Mouse (Mus musculus) thymus, postnatal 14 days (tissue): ENCODE measurements around the gene Zdhhc21.

Experiments used
- DNase-seq: peaks from one replicate; pipeline ENCODE4 v3.0.0; 2021

The Zdhhc21 gene

DNA sequence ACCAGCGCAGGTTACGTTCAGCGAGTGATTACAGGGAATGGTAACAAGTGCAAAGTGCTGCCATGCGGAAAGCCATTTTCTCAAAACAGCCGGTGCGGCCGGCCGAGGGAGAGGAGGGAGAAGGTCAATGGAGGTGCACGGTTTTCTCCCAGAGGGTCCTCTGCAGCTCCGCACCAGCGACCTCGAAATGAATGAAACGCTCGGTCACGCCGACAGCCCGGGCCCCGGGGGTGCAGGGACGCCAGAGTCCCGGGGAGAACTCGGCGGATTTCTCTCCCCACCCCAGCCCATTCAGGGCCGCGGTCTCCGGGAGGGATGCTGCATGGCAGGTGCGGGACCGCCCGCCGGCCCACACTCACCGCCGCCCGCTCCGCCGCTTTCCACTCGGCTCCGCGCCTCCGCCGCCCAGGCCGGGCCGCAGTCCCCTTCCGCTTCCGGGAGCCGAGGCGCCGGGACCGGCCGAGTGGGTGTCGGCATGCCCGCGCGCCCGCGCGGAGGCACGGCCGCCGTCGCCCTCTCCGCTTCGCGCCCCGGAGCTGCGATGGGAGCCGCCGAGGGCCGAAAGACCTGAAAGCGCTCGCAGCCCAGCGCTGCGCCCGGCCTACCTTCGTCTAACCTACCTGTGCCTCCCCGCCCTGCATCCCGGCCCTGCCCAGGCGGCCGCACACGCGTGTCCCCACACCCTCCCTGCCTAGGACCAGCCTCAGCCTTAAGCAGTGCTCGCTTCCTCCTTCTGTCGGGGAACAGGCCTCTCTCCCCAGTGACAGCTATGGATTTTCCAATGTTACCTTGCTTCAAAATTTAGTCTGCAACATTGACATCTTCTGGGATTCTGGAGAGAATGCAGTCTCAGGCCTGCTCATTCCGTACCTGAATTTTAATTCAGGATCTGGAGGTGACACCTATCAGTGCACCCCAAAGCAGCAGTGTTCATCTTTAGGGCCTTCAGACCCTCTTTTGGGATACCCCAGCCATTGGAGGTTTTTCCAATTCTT lies at the start of gene Zdhhc21:
Gene Zdhhc21 (minus strand): TSS at position 828 of the 995 bp plus-strand sequence.
- DNase-seq, result peak; percentile 85

DNA sequence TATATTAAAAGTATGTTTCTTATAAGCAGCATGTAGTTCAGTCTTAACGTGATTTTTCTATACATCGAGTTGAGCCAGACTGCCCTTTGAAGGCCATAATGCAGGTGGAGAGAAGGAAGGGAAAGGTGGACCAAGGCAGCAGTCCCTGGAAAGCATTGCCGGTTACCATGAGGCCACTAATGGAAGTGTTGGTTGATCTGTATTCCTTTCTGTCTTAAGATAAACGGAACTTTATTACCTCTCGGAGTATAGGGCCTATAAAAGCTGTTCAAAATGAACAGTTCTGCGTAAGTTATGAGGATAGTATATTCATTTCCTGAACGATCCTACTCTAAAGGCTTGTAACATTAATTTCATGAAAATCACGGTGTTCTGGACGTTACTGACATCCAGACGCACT lies 35.5 kb upstream of the Zdhhc21 start:
- no peak for DNase-seq

DNA sequence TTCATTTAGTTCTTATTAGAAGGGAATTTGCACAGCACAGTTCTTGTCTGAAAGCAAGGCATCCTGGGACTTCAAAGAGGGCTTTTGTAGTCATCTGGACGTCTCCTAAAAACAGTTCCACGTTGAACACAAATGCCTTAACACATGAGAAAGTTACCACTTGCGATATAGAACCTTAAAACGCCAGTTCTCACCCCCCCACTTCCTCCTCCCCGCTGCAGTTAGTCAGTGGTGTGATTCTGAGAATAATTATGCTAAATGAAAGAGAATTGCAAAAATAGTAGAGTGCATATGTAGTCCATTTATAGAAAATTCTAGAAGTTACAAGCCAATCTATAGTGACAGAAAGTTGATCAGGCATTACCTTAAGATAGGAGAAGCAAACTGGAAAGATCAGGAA lies 32.5 kb upstream of the Zdhhc21 start:
- DNase-seq, result no peak

DNA sequence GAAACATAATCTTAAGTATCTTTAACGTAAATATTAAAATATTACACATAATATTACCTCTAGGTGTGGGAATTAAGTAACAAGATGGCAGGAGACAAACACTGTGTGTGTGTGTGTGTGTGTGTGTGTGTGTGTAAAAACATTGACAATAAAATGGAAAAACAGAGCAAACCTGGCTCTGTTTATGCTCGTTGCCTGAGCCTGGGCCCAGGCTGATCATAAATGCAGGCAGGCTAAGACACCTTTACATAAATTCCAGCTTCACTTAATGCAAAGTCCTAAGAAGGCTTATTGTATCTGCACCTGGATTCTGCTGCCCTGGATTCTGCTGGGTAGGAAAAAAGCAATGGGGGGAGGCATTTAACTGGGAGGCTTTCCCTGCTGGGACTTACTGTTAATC lies 31.8 kb upstream of the Zdhhc21 start:
- no peak for DNase-seq

DNA sequence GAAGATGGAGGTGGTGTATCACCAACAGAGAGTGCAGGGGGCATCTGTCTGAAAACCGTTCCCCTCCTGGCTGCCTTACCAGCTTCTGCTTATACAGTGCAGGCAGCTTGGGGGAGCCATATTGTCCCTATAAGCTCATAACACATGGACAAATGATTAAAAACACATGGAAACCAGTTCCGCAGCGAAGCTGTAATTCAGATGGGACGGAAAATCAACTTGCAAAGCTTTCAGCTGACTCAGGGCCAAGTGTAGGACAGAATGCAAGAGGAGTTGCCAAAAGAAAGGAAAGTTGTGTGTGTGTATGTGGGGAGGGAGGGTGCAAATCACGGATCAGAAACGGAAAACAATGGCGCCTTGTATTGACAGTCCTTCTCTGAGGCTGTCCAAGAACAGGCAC lies 31.3 kb upstream of the Zdhhc21 start:
- DNase-seq, result no peak

DNA sequence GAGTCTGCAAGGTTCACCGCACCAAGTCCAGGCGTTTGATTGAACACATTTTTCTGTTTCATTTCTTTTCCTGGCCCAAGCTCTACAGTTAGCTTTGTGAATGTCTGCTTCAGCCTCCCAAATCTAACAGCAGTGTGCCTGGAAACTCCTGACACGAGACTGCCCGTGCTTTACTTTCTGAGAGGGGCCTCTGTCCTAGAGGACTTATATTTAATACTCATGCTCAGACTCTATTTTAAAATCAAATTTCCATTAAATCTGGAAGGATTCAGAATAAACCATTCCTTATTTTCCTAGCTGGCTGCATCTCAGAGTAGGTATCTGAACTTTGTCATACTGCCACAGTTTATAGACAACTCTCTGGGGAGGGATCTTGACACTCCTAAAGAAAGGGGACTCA lies 30.8 kb upstream of the Zdhhc21 start:
- DNase-seq, result no peak

DNA sequence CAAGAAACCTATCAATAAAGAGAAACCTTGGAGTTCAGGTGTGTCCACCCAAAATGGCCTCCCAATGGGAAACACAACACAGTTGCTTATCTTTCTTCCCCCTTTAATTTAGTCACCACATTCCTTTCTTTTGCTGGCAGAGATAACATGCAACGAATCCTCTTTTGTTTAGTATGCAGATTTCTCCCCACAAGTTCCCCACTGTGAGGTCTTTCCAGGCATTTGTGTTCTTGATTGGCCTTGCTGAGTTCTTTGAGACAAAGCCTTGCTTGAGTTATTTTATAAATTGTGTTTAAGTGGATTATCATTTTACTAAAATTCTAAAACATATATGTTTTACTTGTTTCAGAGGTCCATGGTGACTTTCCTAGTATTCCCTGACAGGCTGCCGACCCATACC lies 26.4 kb upstream of the Zdhhc21 start:
- DNase-seq, result no peak

DNA sequence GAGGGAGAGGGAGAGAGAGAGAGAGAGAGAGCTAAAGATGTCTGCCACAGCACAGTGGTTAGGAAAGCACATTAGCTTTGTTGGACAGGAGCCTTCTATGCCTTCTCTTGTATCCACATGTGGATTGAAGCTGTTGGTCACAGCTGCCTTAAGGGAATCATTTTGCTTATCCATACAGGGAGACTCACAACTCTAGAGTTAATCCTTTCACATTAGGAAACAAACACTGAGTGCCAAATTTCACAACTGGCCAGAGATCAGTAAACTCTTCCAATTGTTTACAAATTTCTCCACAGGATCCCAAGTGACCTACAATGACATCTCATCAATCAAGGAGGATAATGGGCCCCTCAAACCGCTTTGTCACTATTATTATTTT lies 25.8 kb upstream of the Zdhhc21 start:
- no peak for DNase-seq

DNA sequence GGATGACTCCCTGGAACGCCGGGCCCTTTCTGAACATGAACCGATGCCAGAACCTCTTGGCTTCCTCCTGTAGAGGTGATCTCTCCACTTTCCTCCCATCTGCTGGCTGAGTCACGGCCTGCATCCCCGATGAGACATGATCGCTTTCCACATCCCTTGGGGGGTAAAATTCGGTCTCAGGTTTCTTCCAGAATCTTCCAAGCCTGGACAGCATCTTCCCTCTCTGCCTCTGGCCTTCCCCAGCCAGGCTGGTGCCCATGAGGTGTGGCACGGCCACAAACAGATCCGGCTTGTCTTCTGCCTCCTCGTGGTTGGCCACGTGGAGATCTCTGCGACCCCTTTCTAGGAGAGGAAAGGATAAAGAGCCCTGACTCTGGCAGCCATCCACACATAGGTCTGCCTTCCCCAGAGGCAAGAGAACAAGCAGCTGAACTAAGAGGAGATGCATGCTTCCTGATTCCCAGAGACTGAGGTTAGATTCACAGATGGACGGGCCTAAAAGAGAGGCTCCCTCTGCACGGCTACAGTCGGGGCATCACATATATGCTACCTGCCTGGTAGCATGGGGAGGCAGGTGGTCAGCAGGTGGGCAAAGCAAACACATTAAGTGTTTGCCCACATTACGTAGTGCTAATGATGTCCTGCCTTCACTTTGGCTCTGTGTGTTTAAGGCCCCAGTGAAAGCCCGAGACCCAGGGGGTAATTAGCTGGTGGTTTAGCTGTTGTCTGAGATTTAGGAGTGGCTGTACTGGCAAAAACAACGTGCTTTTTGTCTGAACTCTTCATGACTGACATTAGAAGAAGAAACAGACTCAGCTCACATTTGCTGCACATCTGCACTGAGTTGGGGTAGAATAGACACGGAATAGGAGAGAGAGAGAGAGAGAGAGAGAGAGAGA lies 25.1 kb upstream of the Zdhhc21 start, which contains the start of gene Cer1:
Gene Cer1 (minus strand): TSS at position 513 of the 899 bp plus-strand sequence.
- DNase-seq, result no peak

DNA sequence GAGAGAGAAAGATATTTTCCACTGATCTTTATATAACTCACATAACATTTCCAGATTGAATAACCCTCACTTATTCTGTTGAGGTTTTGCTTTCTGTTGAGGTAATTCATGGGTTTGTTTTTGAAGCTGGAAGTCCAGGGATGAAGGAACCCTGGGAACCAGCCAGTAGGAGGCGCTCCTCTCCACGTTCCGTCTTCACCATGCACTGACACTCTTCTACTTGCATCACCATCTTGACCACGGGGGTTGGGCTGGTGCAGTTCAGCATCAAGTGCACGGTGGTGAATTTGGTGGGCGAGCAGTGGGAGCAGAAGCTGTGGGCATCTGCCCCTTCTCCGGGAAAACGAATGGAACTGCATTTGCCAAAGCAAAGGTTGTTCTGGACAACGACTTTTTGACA lies 22.7 kb upstream of the Zdhhc21 start:
- DNase-seq, result peak; percentile 4

DNA sequence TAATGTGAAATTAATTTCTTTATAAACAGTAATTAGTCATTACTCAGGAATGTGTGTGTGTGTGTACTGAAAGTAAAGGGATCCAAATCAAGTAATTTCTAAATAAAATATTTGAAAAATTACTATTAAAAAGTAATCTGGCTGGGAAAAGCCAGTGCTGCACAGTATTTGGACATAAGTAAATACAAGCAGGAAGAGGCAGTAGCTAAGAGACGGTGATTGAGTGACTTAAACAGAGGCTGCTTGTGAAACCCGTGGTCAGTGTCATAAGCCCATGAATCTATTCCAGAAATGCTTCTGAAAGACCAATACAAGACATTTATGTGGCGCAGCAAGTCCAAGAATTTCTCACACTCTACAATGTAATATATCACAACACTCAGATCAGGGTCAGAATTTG lies 21.6 kb upstream of the Zdhhc21 start:
- no peak for DNase-seq

DNA sequence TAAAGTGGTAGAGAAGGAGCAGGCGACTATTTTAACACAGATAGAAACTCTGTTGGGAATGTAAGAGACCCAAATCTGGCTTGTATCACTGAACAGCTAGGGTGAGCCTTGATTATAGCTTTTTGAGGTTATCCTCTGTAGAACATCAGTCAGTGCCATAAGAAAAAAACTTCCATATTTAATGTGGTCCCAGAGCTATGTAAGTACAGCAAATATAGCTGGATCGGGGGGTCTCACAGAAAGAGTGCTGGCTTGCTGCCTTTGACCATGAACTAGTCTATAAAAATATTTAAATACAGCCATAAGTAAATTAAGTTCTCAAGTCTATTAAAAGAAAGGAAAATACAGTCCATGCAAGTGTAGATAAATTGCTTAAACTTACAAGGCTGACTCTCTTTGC lies 20.5 kb upstream of the Zdhhc21 start:
- DNase-seq, result no peak

DNA sequence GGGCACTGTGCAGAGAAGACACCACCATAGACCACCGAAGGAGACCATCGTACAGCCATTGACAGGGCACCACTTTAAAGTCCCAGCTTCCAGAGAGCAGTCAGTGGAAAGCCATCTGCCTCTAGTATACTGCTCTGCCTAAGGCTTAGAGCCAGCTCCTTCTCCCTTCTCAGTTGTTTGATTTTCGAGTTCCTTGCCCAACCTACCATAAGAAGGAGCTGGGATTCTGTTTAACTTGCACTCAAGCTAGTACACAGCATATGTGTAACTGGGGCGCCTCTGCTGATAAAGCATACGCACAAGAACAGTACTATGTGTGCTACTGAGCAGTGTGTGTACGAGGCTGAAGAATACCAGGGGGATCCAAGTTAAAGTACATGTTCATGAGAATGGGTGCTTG lies 19.4 kb upstream of the Zdhhc21 start:
- DNase-seq, result no peak

DNA sequence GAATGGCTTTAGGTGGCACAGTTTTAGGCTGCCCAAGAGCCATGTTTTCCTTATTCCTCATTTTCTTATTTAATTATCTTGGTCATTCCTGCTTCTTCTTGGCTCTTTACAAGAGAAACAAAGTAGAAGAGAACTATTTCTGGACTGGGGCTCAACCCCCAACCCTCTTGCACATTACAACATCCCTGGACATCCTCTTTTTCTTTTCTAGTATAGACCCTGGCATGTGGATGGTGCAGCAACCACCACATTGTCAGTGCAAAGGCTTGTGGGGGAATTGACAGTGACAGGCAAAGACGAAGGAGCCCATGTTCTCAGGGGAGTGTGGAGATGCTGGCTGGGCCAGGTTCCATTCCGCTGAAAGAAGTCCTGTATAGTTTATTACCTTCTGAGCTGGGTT lies 16.9 kb upstream of the Zdhhc21 start:
- no peak for DNase-seq

DNA sequence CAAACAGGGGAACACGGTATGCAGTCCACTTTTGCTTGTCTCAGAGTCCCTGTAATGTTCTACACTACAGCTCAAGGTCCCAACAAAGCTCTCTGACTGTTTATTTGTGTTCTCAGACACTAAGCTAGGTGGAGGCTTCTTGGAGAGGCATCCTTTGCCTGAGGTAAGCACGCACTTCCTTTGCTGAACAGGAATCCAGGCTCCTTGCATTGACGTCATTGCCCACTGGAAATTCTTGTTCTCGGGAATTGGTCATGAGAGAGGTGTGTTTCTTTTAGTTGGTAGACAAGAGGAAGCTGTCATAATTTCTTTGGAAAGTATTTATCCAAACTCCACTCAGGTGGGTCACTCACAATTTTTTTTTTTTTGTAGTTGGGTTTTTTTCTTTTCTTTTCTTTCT lies 15.8 kb upstream of the Zdhhc21 start:
- no peak for DNase-seq

DNA sequence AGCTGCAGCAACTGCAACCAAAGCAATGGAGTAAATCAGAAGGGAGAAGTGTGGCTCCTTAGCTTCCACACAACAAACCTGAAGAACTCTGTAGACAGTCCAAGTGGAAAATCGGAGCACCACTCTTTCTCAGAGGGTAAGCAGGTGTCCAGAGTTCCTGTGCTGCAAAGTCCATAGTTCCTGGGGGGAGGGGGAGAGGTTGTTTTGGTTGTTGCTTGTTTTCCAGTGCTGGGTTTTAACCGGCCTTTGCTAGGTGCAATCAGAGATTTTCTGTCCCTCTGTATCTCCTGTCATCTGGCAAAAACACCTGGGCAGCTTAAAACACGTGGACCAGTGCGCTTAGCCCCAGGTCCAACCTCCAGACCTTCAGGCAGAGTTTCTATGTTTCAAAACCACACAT lies 15.0 kb upstream of the Zdhhc21 start:
- no peak for DNase-seq

DNA sequence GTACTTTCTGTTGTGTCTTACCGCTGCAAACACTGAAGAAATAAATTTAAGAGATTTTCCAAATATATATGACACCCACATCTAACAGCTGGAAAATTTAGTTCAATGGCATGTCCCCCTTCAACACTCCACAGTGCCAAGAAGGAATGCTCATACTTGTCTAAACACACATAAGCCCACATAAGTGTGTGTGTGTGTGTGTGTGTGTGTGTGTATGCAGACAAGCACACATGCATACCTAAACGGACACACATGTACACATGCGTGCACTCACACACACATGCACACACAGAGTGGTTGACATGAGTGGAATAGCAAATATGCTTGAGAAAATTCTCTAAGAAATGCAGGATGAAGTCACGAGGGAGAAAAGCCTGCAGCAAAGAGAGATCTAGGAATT lies 12.8 kb upstream of the Zdhhc21 start:
- no peak for DNase-seq

DNA sequence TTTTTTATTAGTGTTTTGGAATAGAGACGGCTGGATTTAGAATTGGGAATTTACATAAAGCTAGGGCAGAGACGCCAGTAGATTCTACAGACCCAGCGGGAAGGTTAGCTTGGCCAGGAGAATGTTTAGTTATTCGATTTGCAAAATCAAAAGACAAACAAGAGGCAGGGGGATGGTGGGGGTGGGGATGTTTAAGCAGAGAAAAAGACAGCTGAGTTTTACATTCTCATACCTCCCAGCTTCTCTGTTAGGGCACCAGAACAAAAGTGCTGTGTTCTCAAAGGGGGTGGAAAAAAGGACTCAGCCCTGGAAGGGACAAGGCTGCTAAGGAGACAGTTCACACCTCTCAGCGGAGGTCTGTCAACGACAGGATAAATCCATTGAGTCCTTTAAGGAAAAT lies 12.4 kb upstream of the Zdhhc21 start:
- DNase-seq, result no peak

DNA sequence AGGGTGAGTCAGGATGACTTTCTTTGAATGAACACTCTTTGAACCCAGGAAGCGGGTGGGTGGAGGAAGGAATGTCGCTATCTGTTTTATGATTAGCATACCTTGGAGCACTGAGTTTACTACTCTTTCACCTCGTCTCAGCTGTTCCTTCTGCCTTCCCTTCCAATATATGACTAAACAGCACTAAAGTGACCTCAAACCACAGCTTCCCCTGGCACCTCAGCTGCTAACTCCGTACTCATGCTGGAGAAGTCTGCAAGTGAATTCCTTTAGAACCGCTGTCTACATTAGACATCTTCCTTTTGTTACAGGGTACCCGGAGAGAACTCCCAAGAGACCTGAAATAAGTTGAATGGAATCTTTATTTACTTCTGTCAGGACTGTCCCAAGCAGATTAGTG lies 11.2 kb upstream of the Zdhhc21 start:
- DNase-seq, result no peak

DNA sequence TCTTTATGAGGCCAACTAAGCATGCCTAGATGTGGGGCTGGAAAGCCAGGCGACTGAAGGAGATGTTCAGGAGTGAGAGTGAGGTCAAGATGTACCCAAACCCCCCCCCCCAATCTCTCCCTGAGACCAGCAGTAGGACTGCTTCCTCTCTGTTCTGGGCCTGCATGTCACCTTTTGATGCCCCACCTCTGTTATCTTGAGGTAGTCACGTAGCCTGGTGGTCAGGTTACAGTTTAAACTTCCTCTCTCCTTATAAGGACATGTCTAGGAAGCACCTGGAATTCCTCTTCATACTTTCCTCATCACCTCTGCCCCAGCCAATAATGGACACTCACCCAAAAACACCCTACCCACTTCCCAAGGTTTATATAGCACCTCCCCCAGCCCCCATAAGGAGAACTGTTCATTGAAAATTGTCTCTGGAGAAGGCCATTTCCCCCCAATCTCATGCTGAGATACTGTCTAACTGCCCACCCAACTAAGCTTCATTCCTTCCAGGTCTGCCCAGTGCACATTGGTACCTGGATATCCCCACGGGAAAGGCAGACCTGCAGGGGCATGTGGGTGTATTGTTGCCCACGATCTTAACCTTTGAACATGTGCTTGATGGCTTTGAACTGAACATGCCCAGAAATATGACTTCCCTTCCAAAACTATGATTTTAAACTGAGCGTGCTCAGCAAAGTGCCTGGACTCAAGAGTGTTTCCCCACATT lies 8.1 kb upstream of the Zdhhc21 start:
- DNase-seq, result no peak

DNA sequence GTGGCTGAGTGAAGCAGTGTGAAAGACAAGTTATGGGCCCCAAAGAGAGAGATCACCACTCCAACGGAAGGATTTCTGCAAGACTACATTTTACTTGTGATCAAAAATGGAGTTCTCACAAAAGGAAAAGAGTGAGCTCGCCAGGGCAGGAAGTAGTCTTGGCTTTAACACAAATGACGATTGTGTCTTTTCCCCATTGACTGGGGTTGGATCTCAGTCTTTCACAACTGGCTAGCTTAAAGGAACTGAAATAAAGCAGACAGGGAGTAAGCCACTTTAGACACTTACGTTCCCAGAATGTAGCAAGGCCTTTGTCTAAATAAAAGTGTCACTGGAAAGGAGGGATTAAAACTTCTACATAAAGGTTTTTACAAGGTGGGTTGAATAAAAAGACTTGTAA lies 7.4 kb upstream of the Zdhhc21 start:
- no peak for DNase-seq

DNA sequence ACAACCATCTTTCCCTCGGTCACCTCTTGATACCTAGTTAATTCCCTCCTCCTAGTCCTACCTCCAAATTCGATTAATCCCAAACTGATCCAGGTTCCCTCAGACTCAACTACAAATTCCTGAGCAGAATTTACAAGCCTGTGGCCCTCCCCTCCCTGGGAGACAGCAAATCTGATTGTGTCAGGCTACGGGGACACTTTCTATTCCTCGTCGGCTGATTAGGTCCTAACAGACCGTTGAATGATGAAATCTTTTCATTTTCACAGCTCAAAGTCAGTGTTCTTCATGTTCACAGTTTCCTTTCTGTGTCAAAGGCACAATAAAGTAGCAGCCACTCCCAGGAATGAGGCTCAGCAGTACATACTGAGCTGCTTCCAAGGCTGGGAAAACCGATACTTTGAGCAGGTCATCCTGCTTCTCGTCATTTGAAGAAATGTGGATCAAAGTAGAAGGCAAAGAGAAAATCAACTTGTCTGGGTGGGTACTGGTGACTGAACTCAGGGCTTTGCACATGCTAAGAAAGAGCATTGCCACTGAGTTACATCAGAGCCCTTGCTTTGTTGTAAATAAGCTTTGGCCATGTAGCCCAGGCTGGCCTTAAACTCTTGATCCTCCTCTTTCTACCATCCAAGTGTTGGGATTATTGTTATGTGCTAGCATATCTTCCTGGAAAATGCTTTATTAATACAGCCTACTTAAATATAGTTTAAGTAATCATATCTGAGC lies 5.4 kb upstream of the Zdhhc21 start:
- DNase-seq, result no peak
